Mouse (Mus musculus): ENCODE measurements around the gene Gpr89. TPM values are rescaled to one million over a fixed set of nuclear protein-coding genes. Genes with fewer than 3 reads are reported as not detected.

Gene Gpr89
- polyA plus RNA-seq, 1 experiment from 2014 or later = 40.2 TPM

DNA sequence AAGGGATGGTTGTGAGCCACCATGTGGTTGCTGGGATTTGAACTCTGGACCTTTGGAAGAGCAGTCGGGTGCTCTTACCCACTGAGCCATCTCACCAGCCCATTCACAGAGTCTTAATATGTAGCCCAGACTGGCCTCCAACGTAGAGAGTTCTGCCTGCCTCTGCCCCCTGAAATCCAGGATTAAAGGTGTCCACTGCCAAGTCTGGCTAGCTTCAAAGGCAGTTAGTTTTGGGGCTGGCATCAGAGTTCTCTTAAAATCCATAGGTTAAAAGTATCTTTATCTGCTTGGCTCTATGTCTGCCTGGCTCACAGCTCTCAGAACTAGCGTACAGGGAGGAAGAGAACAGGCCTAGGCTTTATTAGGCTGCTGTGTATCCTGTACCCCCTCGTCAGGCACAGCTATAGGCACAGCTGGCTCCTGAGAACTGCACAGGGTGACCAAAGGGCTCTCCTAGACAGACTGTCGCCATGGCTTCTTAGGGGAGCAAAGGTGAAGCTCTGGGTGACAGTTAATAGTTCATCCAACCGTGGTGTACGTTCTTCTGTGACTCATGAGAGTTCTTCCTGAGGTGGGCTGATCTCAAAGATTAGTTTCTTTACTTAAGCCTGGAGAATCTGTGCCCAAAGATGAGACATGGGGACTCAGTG is 66.0 kb downstream of the Gpr89 start:
- no peak for ATAC-seq (ENCODE audit: insufficient number of reproducible peaks, low FRiP score, low TSS enrichment, low read depth)
- Histone ChIP-seq H3K36me3 (no peaks in the 10 kb centered on the region), H3K4me3 (no peak overlapping the region), H3K27me3 (no peaks in the 10 kb centered on the region), H3K4me1 (no peaks in the 10 kb centered on the region), H3K9ac (no peak overlapping the region), H3K27ac (no peak overlapping the region), H3K4me2 (no peak overlapping the region), H3K9me3 (no peaks in the 10 kb centered on the region)
- WGBS = 71% methylated on average over 7 of the region's 7 CpGs

DNA sequence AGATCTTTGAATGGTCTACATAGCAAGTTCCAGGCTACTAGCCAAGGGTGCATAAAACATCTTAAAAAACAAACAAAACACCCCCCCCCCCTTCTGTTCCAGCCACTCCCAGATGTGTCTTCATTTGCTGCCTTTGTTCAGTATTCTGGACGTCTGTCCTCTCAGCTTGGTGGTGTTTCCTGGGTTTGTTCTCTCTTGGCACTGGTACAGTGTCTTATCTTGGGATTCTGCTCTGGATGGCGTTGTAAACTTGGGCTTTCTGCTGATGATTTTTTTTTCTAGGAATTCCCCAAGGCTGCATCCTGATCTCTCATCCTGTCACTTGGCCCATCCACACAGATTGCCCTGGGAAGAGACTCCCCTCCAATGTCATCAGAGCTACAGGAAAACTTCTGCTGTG is 68.7 kb downstream of the Gpr89 start:
- Histone ChIP-seq H3K9ac (no peak overlapping the region), H3K27ac (no peak overlapping the region), H3K4me1 (no peaks in the 10 kb centered on the region), H3K4me2 (no peak overlapping the region), H3K9me3 (no peaks in the 10 kb centered on the region), H3K36me3 (no peaks in the 10 kb centered on the region), H3K4me3 (no peak overlapping the region), H3K27me3 (no peaks in the 10 kb centered on the region)
- no peak for ATAC-seq (ENCODE audit: insufficient number of reproducible peaks, low FRiP score, low TSS enrichment, low read depth)
- WGBS = 67% methylated on average over 2 of the region's 2 CpGs

DNA sequence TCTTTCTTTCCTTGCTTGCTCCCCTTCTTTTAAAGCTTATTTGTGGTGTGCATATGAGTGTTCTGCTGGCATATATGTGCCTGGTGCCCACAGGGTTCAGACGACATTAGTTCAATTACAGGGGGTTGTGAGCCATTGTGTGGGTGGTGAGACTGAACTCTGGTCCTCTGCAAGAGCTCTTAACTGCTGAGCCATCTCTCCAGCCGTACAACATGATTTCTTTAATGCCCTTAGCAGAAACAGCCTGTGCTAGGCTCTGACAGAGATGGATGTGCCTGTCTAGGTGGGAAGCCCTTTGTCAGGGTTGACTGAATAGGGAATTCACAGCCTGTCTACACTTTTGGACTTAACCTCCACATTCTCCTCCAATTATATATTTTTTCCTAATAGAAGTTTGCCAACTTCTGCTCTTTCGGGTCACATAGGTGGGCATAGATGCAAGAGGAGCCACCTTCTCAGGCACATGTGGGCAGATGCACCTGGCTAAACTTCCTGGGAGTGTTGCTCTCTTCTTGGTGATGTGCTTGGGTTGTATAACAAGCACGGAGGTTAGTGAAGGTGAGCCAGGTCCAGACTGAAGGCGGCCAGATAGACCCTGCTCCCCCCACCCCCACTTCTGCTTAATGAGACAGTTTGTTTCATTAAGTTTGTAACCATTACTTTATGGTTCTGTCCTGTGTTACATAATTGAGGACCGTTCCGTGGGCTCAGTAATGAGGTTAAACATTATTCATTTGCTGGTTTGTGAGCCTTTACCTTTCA is 70.4 kb downstream of the Gpr89 start:
- H3K4me2 ChIP-seq = no peak overlapping the region
- whole genome bisulfite sequencing = 64% methylated on average over 7 of the region's 7 CpGs
- no peaks in the 10 kb centered on the region for H3K4me1 ChIP-seq
- no peak overlapping the region for H3K4me3 ChIP-seq
- no peaks in the 10 kb centered on the region for H3K36me3 ChIP-seq
- H3K27ac ChIP-seq = no peak overlapping the region
- ATAC-seq (ENCODE audit: insufficient number of reproducible peaks, low FRiP score, low TSS enrichment, low read depth) = no peak
- H3K9me3 ChIP-seq = no peaks in the 10 kb centered on the region
- no peak overlapping the region for H3K9ac ChIP-seq
- no peaks in the 10 kb centered on the region for H3K27me3 ChIP-seq

- no peak overlapping the region for H3K4me3 ChIP-seq
- 44% methylated on average over 5 of the region's 5 CpGs for WGBS
- no peaks in the 10 kb centered on the region for H3K4me1 ChIP-seq
- ATAC-seq (ENCODE audit: insufficient number of reproducible peaks, low FRiP score, low TSS enrichment, low read depth) = no peak
- H3K4me2 ChIP-seq = no peak overlapping the region
- H3K9ac ChIP-seq = no peak overlapping the region
- no peaks in the 10 kb centered on the region for H3K27me3 ChIP-seq
- H3K9me3 ChIP-seq = no peaks in the 10 kb centered on the region
- no peak overlapping the region for H3K27ac ChIP-seq
- H3K36me3 ChIP-seq = no peaks in the 10 kb centered on the region
Measured at GRCm38 (mm10) chr3:96832930-96833329, 72.2 kb downstream of the Gpr89 start.

- H3K36me3 ChIP-seq = no peaks in the 10 kb centered on the region
- no peaks in the 10 kb centered on the region for H3K27me3 ChIP-seq
- no peaks in the 10 kb centered on the region for H3K4me1 ChIP-seq
- H3K4me2 ChIP-seq = no peak overlapping the region
- H3K27ac ChIP-seq = no peak overlapping the region
- H3K9ac ChIP-seq = no peak overlapping the region
- H3K4me3 ChIP-seq = no peak overlapping the region
- no peaks in the 10 kb centered on the region for H3K9me3 ChIP-seq
- no peak for ATAC-seq (ENCODE audit: insufficient number of reproducible peaks, low FRiP score, low TSS enrichment, low read depth)
- WGBS = 80% methylated on average over 10 of the region's 10 CpGs
Measured at GRCm38 (mm10) chr3:96829856-96830255, 75.3 kb downstream of the Gpr89 start.

DNA sequence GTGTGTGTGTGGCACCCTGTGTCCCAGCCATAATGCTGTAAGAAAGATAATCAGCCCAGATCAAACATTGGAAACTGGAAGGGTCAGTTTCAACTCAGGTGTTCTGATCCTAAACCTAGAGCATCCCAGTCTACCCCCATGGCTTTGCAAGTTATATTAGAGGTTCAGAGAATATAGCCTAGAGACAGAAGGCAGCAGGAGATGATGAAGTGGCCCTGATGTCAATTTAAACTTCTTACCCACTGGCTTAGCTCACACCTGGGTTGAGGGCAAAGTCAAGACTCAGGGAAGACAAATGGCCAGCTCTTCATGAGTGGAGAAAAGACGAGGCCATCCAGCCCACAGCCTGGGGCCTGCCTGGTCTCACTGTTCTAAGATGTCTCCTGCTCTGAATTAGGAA is 76.2 kb downstream of the Gpr89 start, which contains the start of the genes Pdzk1 and Cd160:
Gene Pdzk1, plus strand, starts transcription at position 301 of the 400 bp plus-strand sequence.
Gene Cd160, minus strand, starts transcription at position 368 of the 400 bp plus-strand sequence.
- 68% methylated on average over 1 of the region's 1 CpGs for WGBS
- no peaks in the 10 kb centered on the region for H3K27me3 ChIP-seq
- H3K27ac ChIP-seq = no peak within 1 kb of the TSS
- H3K4me3 ChIP-seq = no peak within 1 kb of the TSS
- H3K9me3 ChIP-seq = no peaks in the 10 kb centered on the region
- no peak within 1 kb of the TSS for H3K4me2 ChIP-seq
- H3K9ac ChIP-seq = no peak within 1 kb of the TSS
- ATAC-seq (ENCODE audit: insufficient number of reproducible peaks, low FRiP score, low TSS enrichment, low read depth) = no peak
- H3K36me3 ChIP-seq = no peaks in the 10 kb centered on the region
- H3K4me1 ChIP-seq = no peaks in the 10 kb centered on the region

DNA sequence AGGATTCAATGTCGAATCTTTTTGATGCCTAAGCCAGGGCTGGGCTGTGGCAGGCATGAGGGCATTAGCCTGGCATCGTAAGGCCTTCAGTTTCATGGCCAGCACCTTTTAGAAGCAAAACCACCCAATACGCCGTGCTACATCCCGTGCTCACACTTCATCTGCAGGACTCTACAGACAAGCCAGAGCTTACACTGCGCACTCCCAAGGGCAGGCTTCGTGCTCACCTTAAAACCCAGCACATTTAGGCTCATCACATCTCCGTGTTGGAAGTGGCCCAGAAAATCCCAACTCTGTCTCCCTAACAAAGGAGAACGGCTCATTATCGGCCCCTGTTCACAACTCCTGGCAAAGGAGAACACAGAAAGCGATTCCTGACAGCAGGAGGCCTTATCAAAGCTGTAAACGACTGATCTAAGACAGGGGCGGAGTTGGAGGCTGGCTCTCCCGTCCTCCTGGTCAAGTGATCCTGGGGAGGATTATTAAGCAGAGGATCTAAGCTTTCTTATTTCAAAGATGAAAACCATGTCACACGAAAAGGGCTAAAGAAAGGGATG is 76.8 kb downstream of the Gpr89 start:
- Histone ChIP-seq H3K36me3 (no peaks in the 10 kb centered on the region), H3K9ac (no peak overlapping the region), H3K4me3 (no peak overlapping the region), H3K27ac (no peak overlapping the region), H3K4me1 (no peaks in the 10 kb centered on the region), H3K4me2 (no peak overlapping the region), H3K9me3 (no peaks in the 10 kb centered on the region), H3K27me3 (no peaks in the 10 kb centered on the region)
- no peak for ATAC-seq (ENCODE audit: insufficient number of reproducible peaks, low FRiP score, low TSS enrichment, low read depth)
- WGBS = 41% methylated on average over 15 of the region's 15 CpGs

- Histone ChIP-seq H3K36me3 (no peaks in the 10 kb centered on the region), H3K4me2 (no peak overlapping the region), H3K27me3 (no peaks in the 10 kb centered on the region), H3K9ac (no peak overlapping the region), H3K4me3 (no peak overlapping the region), H3K4me1 (no peaks in the 10 kb centered on the region), H3K27ac (no peak overlapping the region), H3K9me3 (no peaks in the 10 kb centered on the region)
- no peak for ATAC-seq (ENCODE audit: insufficient number of reproducible peaks, low FRiP score, low TSS enrichment, low read depth)
- 51% methylated on average over 11 of the region's 11 CpGs for WGBS
Measured at GRCm38 (mm10) chr3:96825261-96825660, 79.9 kb downstream of the Gpr89 start.

DNA sequence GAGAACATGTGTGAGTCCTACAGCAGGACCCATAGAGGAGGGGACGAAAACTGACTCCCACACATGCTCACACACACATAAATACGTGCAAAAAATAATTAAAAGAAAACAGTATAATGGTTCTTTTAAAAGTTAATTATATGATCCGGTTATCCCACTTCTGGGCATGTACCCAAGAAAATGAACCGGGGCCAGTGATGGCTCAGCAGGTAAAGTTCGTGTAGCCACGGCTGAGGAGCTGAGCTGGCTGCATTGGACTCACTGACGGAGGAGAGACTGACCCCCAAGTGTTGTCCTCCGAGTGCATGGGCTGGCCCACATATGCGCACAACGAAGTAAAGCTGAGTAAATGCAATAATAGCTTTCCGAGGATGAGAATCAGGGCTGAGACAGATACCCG is 80.5 kb downstream of the Gpr89 start:
- Histone ChIP-seq H3K9ac (no peak overlapping the region), H3K27ac (no peak overlapping the region), H3K27me3 (no peaks in the 10 kb centered on the region), H3K36me3 (no peaks in the 10 kb centered on the region), H3K9me3 (no peaks in the 10 kb centered on the region), H3K4me3 (no peak overlapping the region), H3K4me2 (no peak overlapping the region), H3K4me1 (no peaks in the 10 kb centered on the region)
- whole genome bisulfite sequencing = 65% methylated on average over 12 of the region's 12 CpGs
- ATAC-seq (ENCODE audit: insufficient number of reproducible peaks, low FRiP score, low TSS enrichment, low read depth) = no peak

DNA sequence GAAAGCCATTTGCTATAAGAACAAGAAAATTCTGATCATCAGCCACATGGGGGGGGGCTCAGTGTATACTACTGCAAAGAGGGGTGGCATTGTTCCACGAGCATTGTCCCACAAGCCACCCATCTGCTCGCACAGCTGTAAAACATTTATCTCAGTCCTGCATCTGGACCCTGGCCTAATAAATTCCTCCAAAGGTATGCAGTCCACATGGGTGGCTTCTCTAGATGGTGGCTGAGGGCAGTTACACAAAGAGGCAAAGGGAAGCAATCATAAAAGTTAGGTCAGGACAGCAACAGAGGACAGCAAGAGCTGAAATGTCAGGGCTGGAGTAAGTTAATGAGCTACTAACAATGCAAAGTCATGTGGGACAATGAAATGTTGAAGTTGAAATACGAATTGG is 81.4 kb downstream of the Gpr89 start:
- H3K4me3 ChIP-seq = no peak overlapping the region
- H3K9ac ChIP-seq = no peak overlapping the region
- no peak overlapping the region for H3K27ac ChIP-seq
- H3K36me3 ChIP-seq = no peaks in the 10 kb centered on the region
- H3K4me2 ChIP-seq = no peak overlapping the region
- WGBS = 22% methylated on average over 3 of the region's 3 CpGs
- no peaks in the 10 kb centered on the region for H3K27me3 ChIP-seq
- ATAC-seq (ENCODE audit: insufficient number of reproducible peaks, low FRiP score, low TSS enrichment, low read depth) = no peak
- no peaks in the 10 kb centered on the region for H3K4me1 ChIP-seq
- H3K9me3 ChIP-seq = no peaks in the 10 kb centered on the region

DNA sequence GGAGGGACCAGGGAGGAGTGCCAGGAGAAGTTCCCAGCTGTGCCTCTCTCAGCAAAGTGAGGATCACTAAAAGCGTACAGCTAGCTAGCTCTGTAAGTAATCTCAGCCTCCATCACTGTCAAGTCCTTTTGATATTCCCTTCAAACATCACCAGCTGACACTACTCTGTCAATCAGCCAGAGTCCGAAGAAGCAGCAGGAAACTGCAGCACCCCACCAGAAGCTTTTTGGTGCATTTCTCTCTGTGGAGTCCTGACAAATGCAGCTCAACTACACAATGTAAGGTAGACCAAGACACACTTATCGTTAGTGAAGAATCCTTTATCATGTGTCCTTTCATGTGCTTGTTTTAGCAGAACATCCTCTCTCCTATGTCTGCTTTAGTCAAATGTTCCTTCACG is 83.6 kb downstream of the Gpr89 start:
- no peaks in the 10 kb centered on the region for H3K27me3 ChIP-seq
- H3K4me3 ChIP-seq = no peak overlapping the region
- H3K4me2 ChIP-seq = no peak overlapping the region
- no peaks in the 10 kb centered on the region for H3K36me3 ChIP-seq
- no peak overlapping the region for H3K9ac ChIP-seq
- no peak for ATAC-seq (ENCODE audit: insufficient number of reproducible peaks, low FRiP score, low TSS enrichment, low read depth)
- no peaks in the 10 kb centered on the region for H3K4me1 ChIP-seq
- no peaks in the 10 kb centered on the region for H3K9me3 ChIP-seq
- no peak overlapping the region for H3K27ac ChIP-seq
- WGBS = 91% methylated on average over 4 of the region's 4 CpGs

- H3K9ac ChIP-seq = no peak overlapping the region
- H3K36me3 ChIP-seq = no peaks in the 10 kb centered on the region
- no peak overlapping the region for H3K27ac ChIP-seq
- no peak overlapping the region for H3K4me2 ChIP-seq
- H3K27me3 ChIP-seq = no peaks in the 10 kb centered on the region
- 69% methylated on average over 6 of the region's 6 CpGs for WGBS
- no peaks in the 10 kb centered on the region for H3K4me1 ChIP-seq
- no peaks in the 10 kb centered on the region for H3K9me3 ChIP-seq
- ATAC-seq (ENCODE audit: insufficient number of reproducible peaks, low FRiP score, low TSS enrichment, low read depth) = no peak
- no peak overlapping the region for H3K4me3 ChIP-seq
Measured at GRCm38 (mm10) chr3:96820116-96820915, 84.8 kb downstream of the Gpr89 start.
